Mouse (Mus musculus) stomach, embryonic 15.5 days (tissue): ENCODE measurements at regions not wholly inside any gene's neighbourhood (a gene's known extent, or its start where the extent isn't known, plus 50 kb on each side); places are given as distances from the start of the nearest gene placed in this dataset.

Experiments
- ATAC-seq: fragments of 200-750 bp; cut with Nextera tagmentation; 2 replicates; pipeline ENCODE4 v1.8.0; 2017; ENCODE audit warnings: low read depth, moderate number of reproducible peaks, moderate TSS enrichment; ENCODE audit not compliant: insufficient read depth, low FRiP score
- H3K27ac ChIP-seq: fragments of 300-500 bp; sonication (generic); 2 replicates; pipeline ENCODE4 v1.5.1; 2015; ENCODE audit warnings: mild to moderate bottlenecking, inconsistent platforms
- H3K27me3 ChIP-seq: fragments of 300-500 bp; sonication (generic); replicated peaks from 2 replicates; pipeline ENCODE4 v1.6.1; 2015; ENCODE audit warnings: inconsistent platforms
- H3K36me3 ChIP-seq: fragments of 300-500 bp; sonication (generic); 2 replicates; pipeline ENCODE4 v1.6.1; 2015; ENCODE audit warnings: inconsistent platforms
- H3K4me1 ChIP-seq: fragments of 300-500 bp; sonication (generic); 2 replicates; pipeline ENCODE4 v1.6.1; 2015; ENCODE audit warnings: inconsistent platforms
- H3K4me2 ChIP-seq: fragments of 300-500 bp; sonication (generic); 2 replicates; pipeline ENCODE4 v1.6.1; 2015; ENCODE audit warnings: mild to moderate bottlenecking, inconsistent platforms
- H3K4me3 ChIP-seq: fragments of 300-500 bp; sonication (generic); replicated peaks from 2 replicates; pipeline ENCODE4 v1.5.1; 2015; ENCODE audit warnings: inconsistent platforms
- H3K9ac ChIP-seq: fragments of 300-500 bp; sonication (generic); 2 replicates; pipeline ENCODE4 v1.6.1; 2015; ENCODE audit warnings: inconsistent platforms
- H3K9me3 ChIP-seq: fragments of 300-500 bp; sonication (generic); 2 replicates; pipeline ENCODE4 v1.6.1; 2016; ENCODE audit warnings: inconsistent platforms
- WGBS: fragments of 180-500 bp; shearing (Covaris S2); methylation state at CpG from one replicate; pipeline ENCODE4 v1.1.7; 2015; 5-methylcytosine and 5-hydroxymethylcytosine counted together

- ATAC-seq = no peak
- no peaks in the 10 kb centered on the region for H3K36me3 ChIP-seq
- 11% methylated on average over 1 of the region's 1 CpGs for WGBS
These were observed 160.9 kb upstream of the Itga4 start for GRCm38 (mm10) chr2:79094298-79094697.

GRCm38 (mm10) chr2:79096532-79097251, 158.5 kb upstream of the Itga4 start:
- Histone ChIP-seq H3K9me3 (no peaks in the 10 kb centered on the region), H3K27me3 (no peaks in the 10 kb centered on the region), H3K4me1 (no peaks in the 10 kb centered on the region), H3K27ac (no peak overlapping the region), H3K4me3 (no peak overlapping the region), H3K9ac (no peak overlapping the region), H3K4me2 (no peak overlapping the region), H3K36me3 (no peaks in the 10 kb centered on the region)
- ATAC-seq = no peak
- WGBS = 64% methylated on average over 3 of the region's 3 CpGs

More at GRCm38 (mm10) chr2:79094298-79094697, 160.9 kb upstream of the Itga4 start:
- Histone ChIP-seq H3K4me3 (no peak overlapping the region), H3K27me3 (no peaks in the 10 kb centered on the region), H3K27ac (peak overlapping the region; percentile 51; the same call in 1 of the 2 replicates), H3K9me3 (no peaks in the 10 kb centered on the region), H3K4me1 (no peaks in the 10 kb centered on the region), H3K4me2 (no peak overlapping the region), H3K9ac (no peak overlapping the region)

GRCm38 (mm10) chr2:79099601-79100000, 155.6 kb upstream of the Itga4 start:
- Histone ChIP-seq H3K27me3 (no peaks in the 10 kb centered on the region), H3K4me3 (no peak overlapping the region), H3K9ac (no peak overlapping the region), H3K9me3 (no peaks in the 10 kb centered on the region), H3K36me3 (no peaks in the 10 kb centered on the region), H3K4me2 (no peak overlapping the region), H3K4me1 (no peaks in the 10 kb centered on the region), H3K27ac (no peak overlapping the region)
- ATAC-seq = no peak
- 88% methylated on average over 1 of the region's 1 CpGs for WGBS

GRCm38 (mm10) chr2:79111673-79112072, 143.6 kb upstream of the Itga4 start:
- H3K4me2 ChIP-seq = no peak overlapping the region
- H3K4me3 ChIP-seq = no peak overlapping the region
- WGBS = 61% methylated on average over 1 of the region's 1 CpGs
- H3K9ac ChIP-seq = no peak overlapping the region
- ATAC-seq = no peak
- no peaks in the 10 kb centered on the region for H3K9me3 ChIP-seq
- H3K36me3 ChIP-seq = no peaks in the 10 kb centered on the region
- H3K27me3 ChIP-seq = no peaks in the 10 kb centered on the region
- H3K4me1 ChIP-seq = no peaks in the 10 kb centered on the region
- H3K27ac ChIP-seq = no peak overlapping the region

GRCm38 (mm10) chr2:79112076-79112475, 143.2 kb upstream of the Itga4 start:
- Histone ChIP-seq H3K27me3 (no peaks in the 10 kb centered on the region), H3K27ac (no peak overlapping the region), H3K4me1 (no peaks in the 10 kb centered on the region), H3K9ac (no peak overlapping the region), H3K4me3 (no peak overlapping the region), H3K36me3 (no peaks in the 10 kb centered on the region), H3K9me3 (no peaks in the 10 kb centered on the region), H3K4me2 (no peak overlapping the region)
- WGBS = 81% methylated on average over 1 of the region's 1 CpGs
- no peak for ATAC-seq

GRCm38 (mm10) chr2:79120610-79121345, 134.4 kb upstream of the Itga4 start:
- no peak overlapping the region for H3K27ac ChIP-seq
- H3K9me3 ChIP-seq = no peaks in the 10 kb centered on the region
- no peak for ATAC-seq
- H3K4me1 ChIP-seq = no peaks in the 10 kb centered on the region
- no peaks in the 10 kb centered on the region for H3K27me3 ChIP-seq
- no peak overlapping the region for H3K4me2 ChIP-seq
- no peaks in the 10 kb centered on the region for H3K36me3 ChIP-seq
- no peak overlapping the region for H3K4me3 ChIP-seq
- WGBS = 74% methylated on average over 6 of the region's 6 CpGs
- H3K9ac ChIP-seq = no peak overlapping the region

GRCm38 (mm10) chr2:79122530-79122929, 132.7 kb upstream of the Itga4 start:
- H3K36me3 ChIP-seq = no peaks in the 10 kb centered on the region
- no peaks in the 10 kb centered on the region for H3K27me3 ChIP-seq
- H3K4me1 ChIP-seq = no peaks in the 10 kb centered on the region
- H3K9me3 ChIP-seq = no peaks in the 10 kb centered on the region
- H3K4me3 ChIP-seq = no peak overlapping the region
- no peak overlapping the region for H3K9ac ChIP-seq
- no peak overlapping the region for H3K4me2 ChIP-seq
- no peak overlapping the region for H3K27ac ChIP-seq
- no peak for ATAC-seq

GRCm38 (mm10) chr2:79124272-79124976, 130.8 kb upstream of the Itga4 start:
- Histone ChIP-seq H3K4me3 (no peak overlapping the region), H3K9me3 (no peaks in the 10 kb centered on the region), H3K27me3 (no peaks in the 10 kb centered on the region), H3K4me1 (no peaks in the 10 kb centered on the region), H3K36me3 (no peaks in the 10 kb centered on the region), H3K27ac (no peak overlapping the region), H3K9ac (no peak overlapping the region), H3K4me2 (no peak overlapping the region)
- 94% methylated on average over 5 of the region's 5 CpGs for WGBS
- ATAC-seq = no peak

- H3K9ac ChIP-seq = no peak overlapping the region
- H3K36me3 ChIP-seq = no peaks in the 10 kb centered on the region
- no peak overlapping the region for H3K4me3 ChIP-seq
- no peak overlapping the region for H3K4me2 ChIP-seq
- H3K27me3 ChIP-seq = no peaks in the 10 kb centered on the region
- no peaks in the 10 kb centered on the region for H3K4me1 ChIP-seq
- no peaks in the 10 kb centered on the region for H3K9me3 ChIP-seq
- no peak overlapping the region for H3K27ac ChIP-seq
- no peak for ATAC-seq
- WGBS = 27% methylated on average over 6 of the region's 6 CpGs
These were observed 128.9 kb upstream of the Itga4 start for GRCm38 (mm10) chr2:79126170-79126879.

- no peaks in the 10 kb centered on the region for H3K36me3 ChIP-seq
- H3K4me2 ChIP-seq = no peak overlapping the region
- H3K27me3 ChIP-seq = no peaks in the 10 kb centered on the region
- ATAC-seq = no peak
- WGBS = 52% methylated on average over 6 of the region's 6 CpGs
- H3K9me3 ChIP-seq = no peaks in the 10 kb centered on the region
- H3K9ac ChIP-seq = no peak overlapping the region
- no peak overlapping the region for H3K4me3 ChIP-seq
- no peaks in the 10 kb centered on the region for H3K4me1 ChIP-seq
- no peak overlapping the region for H3K27ac ChIP-seq
These were observed 128.1 kb upstream of the Itga4 start for GRCm38 (mm10) chr2:79126996-79127741.

GRCm38 (mm10) chr2:79127822-79128221, 127.4 kb upstream of the Itga4 start:
- Histone ChIP-seq H3K9ac (no peak overlapping the region), H3K27me3 (no peaks in the 10 kb centered on the region), H3K4me2 (no peak overlapping the region), H3K9me3 (no peaks in the 10 kb centered on the region), H3K27ac (no peak overlapping the region), H3K4me3 (no peak overlapping the region), H3K4me1 (no peaks in the 10 kb centered on the region), H3K36me3 (no peaks in the 10 kb centered on the region)
- WGBS = 90% methylated on average over 1 of the region's 1 CpGs
- no peak for ATAC-seq
